Mouse (Mus musculus) heart, postnatal 10 days (tissue): ENCODE data around the gene Pold1. TPM values are rescaled to one million over a fixed set of nuclear protein-coding genes. Genes with fewer than 3 reads are reported as not detected.

Experiments used
- DNase-seq, 2 experiments: peaks; one replicate each; pipeline ENCODE4 v3.0.0; 2021
- intact Hi-C: fragments of 180-260 bp; cut with DNase I; formaldehyde crosslinking; loops from one replicate; pipeline ENCODE4 v1.15.1; 2025
- microRNA-seq, 2 experiments: library from miRNA; unstranded; fragments of <30 nt; microRNA quantifications; one replicate each; pipeline ENCODE4 v1.2.0; 2022
- total RNA-seq, 2 experiments: library from RNA; stranded (reverse); gene quantifications; 2 replicates each; pipeline ENCODE4 v1.2.3; 2021

Gene Pold1
- total RNA-seq, 2 experiments from 2014 or later: 18.7 to 24.5 TPM

DNA sequence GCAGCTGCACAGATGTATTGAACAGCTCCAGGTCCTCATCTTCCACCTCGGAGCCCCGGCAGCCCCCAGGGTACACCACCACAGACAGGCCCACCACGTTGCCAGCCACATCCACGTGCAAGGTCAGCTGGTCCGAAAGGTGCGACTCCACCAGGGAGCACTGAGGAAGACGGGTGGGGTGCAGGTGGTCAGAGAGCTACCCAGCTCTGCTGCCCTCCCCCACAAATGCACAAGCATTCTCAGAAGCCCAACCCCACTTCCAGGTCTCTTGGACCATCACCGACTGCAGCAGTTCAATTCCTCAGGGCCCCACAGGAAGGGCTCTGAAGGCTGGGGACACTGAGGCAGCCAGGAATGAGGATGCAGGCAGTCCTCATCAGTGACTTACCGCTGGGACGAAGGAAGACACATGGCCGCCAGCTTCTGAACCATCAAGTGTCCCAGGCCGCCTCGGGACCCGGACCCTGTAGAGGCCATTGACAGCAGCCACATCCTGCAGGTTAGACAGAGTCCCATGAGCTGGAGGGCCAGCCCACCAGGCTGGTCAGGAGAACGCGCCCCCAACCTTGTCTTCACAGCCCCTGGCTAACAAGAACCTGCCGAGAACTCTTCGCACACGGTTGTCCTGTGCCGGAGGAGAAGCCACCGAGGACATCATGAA, 56.4 kb downstream of the Pold1 start:
- no peak for DNase-seq
- intact Hi-C loops: no loop called here

DNA sequence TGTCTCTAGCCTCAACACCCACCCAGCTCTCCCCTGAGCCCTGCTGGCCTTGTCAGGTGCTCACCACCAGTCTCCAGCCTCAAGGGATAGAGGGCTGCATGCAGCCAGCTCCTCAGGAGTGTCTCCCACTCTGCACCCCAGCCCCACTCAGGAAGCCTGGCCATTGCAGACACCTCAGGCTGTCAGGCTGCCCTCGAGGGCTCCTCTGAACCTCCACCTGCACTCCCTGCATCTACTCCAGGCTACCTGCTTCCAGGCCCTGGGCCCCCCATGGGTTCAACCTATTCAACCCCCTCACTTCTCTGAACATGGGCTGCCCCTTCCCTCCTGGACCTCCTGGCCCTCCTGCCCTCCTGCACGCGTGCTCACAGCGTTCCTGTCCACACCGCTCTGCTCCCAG, 57.3 kb downstream of the Pold1 start:
- intact Hi-C loops: no loop called here
- no peak for DNase-seq

DNA sequence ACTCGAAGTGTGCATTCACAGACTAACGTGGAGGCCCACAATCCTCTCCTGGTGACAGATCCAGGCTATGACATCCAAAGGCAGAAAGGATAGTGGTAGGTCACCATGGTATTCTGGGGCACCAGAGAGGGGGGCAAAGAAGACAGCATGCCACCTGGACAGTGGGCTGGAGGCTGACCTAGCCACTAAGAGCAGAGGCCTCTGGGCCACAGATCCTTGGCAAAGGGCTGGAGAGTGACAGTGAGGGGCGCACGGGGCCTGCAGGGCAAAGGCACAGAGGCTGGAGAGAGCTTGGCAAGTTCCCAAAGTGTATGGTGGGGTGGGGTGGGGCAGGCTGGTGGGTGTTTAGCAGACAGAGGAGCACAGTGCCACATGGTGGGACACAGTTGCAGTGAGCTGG, 58.4 kb downstream of the Pold1 start:
- no peak for DNase-seq
- intact Hi-C loops: no loop called here

DNA sequence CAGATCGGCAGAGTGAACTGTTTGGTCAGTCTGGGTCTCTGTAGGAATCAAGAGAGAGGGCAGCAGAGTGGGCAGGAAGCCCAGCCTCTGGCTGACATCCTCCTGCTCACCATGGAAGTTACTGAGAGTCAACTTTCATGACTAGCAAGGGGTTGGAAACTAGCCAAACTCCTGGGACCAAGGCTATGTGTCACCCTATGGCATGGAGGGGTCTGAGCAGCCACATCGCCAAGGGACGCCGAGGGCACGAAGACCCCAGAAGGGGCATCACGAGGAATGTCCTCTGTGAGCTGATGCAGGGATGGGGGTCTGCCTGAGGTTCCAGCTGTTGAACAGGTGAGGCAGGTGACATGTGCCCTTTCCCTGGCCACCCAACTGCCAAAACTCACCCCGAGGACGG, 60.1 kb downstream of the Pold1 start:
- intact Hi-C loops: no loop called here
- DNase-seq: no peak

DNA sequence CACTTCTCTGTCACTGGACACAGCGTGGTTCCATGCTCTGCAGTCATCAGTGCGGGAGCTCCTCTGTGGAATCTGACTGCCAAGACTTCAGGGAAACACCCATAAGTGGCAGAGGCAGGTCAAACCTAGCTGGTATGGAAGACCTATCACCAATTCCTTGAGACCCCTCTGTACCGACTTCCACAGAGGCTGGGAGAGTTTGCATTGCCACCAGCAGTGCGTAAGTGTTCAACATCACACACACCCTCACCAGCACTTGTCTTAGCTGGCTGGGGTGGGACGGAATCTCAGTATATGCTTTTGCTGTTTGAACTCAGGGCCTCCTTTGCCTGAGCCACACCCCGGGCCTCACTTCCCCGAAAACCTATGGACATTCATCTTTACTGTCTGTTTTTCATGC, 60.7 kb downstream of the Pold1 start:
- DNase-seq: no peak
- intact Hi-C loops: no loop called here

DNA sequence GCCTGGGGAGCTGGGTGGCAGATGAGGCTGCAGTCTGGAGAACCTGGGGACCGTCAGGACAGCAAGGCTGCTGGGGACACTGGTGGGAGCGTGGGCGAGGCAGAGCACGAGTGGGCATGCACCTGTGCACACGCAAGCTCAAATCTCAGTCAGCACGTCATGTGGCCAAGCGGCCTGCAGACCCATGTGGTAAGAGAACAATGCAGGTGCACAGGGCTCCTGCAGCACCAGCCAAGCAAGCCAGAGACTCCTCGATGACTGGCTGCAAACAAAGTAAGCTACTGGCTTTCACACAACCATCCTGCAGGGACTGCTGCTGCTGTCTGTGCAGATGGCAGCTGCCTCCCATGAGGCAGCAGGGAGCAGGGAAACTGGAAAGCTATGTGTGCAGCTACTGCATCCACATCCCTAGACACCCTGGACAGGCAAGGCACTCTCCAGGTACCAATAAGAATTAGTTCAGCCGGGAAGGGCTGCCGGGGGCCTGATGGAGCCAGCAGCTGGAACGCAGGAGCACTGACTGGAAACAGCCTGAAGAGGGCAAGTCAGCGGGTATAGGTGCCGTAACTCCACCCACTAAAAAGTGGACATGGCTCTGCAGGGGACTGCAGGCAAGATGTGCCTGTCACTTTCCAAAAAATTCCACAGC, 61.6 kb downstream of the Pold1 start:
- no peak for DNase-seq
- intact Hi-C loops: no loop called here

DNA sequence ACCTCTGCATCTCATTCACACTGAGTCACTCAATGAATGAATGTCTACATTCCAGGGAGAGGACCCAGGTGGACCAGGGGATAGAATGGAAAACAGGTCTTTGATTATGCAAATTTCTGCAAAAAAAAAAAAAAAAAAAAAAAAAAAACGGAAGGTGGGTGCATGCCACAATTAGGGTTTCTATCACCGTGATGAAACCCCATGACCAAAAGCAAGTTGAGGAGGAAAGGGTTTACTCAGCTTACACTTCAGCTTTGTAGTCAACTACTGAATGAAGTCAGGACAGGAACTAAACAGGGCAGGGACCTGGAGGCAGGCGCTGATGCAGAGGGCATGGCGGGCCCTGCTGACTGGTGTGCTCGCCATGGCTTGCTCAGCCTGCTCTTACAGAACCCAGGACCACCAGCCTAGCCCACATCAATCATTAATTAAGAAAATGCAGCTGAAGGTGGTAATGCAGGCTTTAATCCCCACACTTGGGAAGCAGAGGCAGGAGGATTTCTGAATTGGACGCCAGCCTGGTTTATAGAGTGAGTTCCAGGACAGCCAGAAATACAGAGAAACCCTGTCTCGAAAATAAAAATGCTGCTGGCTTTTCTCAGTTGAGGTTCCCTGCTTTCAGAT, 63.0 kb downstream of the Pold1 start:
- intact Hi-C loops: loop anchor here (2.0 kb wide), 2 partner anchors 85 to 223 kb away; no protein-coding TSS in a partner anchor
- no peak for DNase-seq

DNA sequence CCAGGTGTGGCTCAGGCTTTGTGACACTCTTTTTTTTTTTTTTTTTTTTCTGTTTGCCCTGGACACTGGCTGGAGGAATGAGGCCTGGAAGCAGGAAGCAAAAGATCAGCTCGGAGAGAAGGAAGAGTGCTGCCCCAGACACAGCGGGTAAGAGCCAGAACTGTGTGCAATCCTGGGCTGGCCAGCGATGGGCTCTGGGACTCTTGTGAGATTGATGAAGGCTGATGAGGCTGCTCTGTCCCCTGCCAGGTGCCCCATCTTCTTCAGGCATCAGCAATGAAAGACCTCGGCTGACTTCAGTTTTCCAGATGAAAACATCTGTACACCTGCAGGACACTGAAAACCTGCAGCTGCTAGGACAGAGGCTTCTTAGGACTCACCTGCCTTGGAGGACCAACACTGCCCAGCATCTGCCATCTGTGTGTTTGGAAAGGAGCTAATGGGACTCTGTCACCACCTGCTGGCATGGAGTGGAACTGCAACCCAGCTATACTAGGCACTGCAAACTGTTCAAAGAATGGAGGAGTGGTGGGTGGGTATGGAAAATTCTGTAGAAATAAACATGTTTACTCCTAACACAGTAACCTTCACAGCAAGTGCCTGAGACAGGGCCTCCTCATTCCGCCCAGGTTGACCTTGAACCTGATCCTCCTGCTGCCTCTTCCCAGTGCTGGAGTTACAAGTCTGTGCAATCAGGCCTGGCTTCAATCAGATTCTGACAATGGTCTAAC, 63.6 kb downstream of the Pold1 start:
- intact Hi-C loops: loop anchor here (2.0 kb wide), 2 partner anchors 84 to 222 kb away; no protein-coding TSS in a partner anchor
- peak; percentile 76 to 87 for DNase-seq

DNA sequence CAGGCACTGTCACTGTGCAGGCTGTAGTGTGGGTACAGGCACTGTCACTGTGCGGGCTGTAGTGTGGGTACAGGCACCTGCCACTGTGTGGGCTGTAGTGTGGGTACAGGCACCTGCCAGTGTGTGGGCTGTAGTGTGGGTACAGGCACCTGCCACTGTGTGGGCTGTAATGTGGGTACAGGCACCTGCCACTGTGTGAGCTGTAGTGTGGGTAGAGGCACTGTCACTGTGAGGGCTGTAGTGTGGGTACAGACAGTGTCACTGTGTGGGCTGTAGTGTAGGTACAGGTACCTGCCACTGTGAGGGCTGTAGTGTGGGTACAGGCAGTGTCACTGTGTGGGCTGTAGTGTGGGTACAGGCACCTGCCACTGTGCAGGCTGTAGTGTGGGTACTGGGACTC, 64.5 kb downstream of the Pold1 start:
- intact Hi-C loops: loop anchor here (2.0 kb wide), 2 partner anchors 83 to 221 kb away; no protein-coding TSS in a partner anchor

DNA sequence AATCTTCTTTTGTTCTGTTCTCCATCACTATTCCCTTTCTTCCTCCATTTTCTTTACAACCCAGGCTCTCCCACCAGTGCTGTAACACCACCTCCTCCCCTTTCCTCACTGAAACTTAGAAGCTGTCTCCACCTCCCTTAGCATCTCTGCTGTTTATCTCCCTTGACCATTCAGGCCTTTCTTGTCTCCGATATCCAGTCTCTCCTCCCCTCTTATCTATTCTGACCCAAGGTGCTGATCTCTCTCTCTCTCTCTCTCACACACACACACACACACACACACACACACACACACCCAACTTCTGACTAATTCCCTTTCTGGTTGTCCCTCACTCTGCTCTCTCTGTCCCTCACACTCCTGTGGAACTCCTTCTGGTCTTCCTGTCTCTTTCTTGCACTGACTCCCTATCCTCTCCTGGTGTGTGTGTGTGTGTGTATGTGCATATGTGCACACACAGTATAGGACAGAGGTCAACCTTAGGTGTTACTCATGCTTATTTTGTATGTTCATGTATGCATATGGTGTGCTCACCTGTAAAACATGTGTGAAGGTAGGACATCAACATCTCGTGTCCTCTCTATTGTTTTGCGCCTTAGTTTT, 65.7 kb downstream of the Pold1 start:
- intact Hi-C loops: no loop called here
- DNase-seq: no peak

More for the DNA sequence above, 64.5 kb downstream of the Pold1 start:
- DNase-seq: no peak

Small RNA genes lying within 50 kb of the gene (microRNA-seq; reads per million reads assigned to microRNA genes)
- 0 reads per million in 2 experiments for gene Mir7053

Other genes with a start within 250 kb of the Pold1 start
- 1 to 10 TPM; 1.1 TPM for gene Clec11a, start 241.9 kb downstream of the Pold1 start, total RNA-seq
- gene Shank1, start 238.6 kb downstream of the Pold1 start, total RNA-seq: 1 to 10 TPM; 1.4 TPM
- gene Syt3, start 164.7 kb downstream of the Pold1 start, total RNA-seq: 1 to 10 TPM in 1 of 2 experiments, under 1 TPM in 1; 0.74 to 1.3 TPM
- gene 1700008O03Rik, start 163.0 kb downstream of the Pold1 start, total RNA-seq: under 1 TPM in 1 of 2 experiments, not detected in 1; 0.40 TPM
- gene Lrrc4b, start 119.8 kb downstream of the Pold1 start, total RNA-seq: 10 to 100 TPM; 28.3 to 39.0 TPM
- under 1 TPM; 0.79 to 0.93 TPM for gene Aspdh, start 83.5 kb downstream of the Pold1 start, total RNA-seq
- 10 to 100 TPM; 70.3 to 79.0 TPM for gene Josd2, start 80.9 kb downstream of the Pold1 start, total RNA-seq
- gene Emc10, start 52.3 kb downstream of the Pold1 start, total RNA-seq: 100 to 1,000 TPM; 101 to 102 TPM
- gene Fam71e1, start 52.3 kb downstream of the Pold1 start, total RNA-seq: 1 to 10 TPM; 5.1 to 6.0 TPM
- 10 to 100 TPM; 16.3 to 22.2 TPM for gene Mybpc2, start 24.2 kb downstream of the Pold1 start, total RNA-seq
- gene Spib, start 16.8 kb downstream of the Pold1 start, total RNA-seq: 1 to 10 TPM; 1.1 to 1.3 TPM
- 10 to 100 TPM; 45.1 to 49.0 TPM for gene Nr1h2, start 5.1 kb upstream of the Pold1 start, total RNA-seq
- gene Napsa, start 23.5 kb upstream of the Pold1 start, total RNA-seq: 1 to 10 TPM in 1 of 2 experiments, under 1 TPM in 1; 0.43 to 1.4 TPM
- gene Kcnc3, start 41.8 kb upstream of the Pold1 start, total RNA-seq: under 1 TPM; 0.35 to 0.36 TPM
- 10 to 100 TPM; 37.0 to 46.2 TPM for gene Myh14, start 122.0 kb upstream of the Pold1 start, total RNA-seq
- not detected for gene Izumo2, start 159.9 kb upstream of the Pold1 start, total RNA-seq
- gene Vrk3, start 199.6 kb upstream of the Pold1 start, total RNA-seq: 10 to 100 TPM; 24.7 to 28.3 TPM
- gene Zfp473, start 202.2 kb upstream of the Pold1 start, total RNA-seq: under 1 TPM; 0.12 to 0.35 TPM